Mouse (Mus musculus): ENCODE measurements around the gene Gpbar1.

Gene Gpbar1

GRCm38 (mm10) chr1:74295456-74296171 lies 17.3 kb downstream of the Gpbar1 start:
- DNase-seq (ENCODE audit: low spot score in 2 of 2) = peak; percentile 90 to 93

DNA sequence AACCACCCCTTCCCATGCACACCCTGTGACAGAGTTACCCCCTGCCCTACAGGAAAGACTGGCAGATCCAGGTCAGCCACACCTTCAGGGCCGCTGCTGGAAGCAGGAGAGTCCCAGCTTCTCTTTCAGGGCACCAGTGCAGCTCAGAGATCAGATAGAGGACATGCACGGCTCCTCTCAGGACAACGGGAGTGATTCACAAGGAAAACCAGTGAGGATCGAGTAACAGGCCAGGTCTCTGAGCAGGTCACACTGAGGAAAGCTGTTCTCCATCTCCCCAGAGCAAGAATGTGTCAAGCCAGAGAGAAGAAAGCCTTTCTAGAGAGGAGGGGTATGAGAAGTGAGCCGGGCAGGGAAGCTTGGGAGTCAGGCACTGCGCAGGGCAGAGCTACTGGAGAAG lies 18.1 kb downstream of the Gpbar1 start:
- DNase-seq (ENCODE audit: low spot score in 2 of 2) = no peak

- no peak for DNase-seq (ENCODE audit: low spot score in 2 of 2)
These were observed 18.9 kb downstream of the Gpbar1 start for GRCm38 (mm10) chr1:74297269-74297668.

GRCm38 (mm10) chr1:74298157-74298750 lies 19.9 kb downstream of the Gpbar1 start:
- DNase-seq (ENCODE audit: low spot score in 2 of 2) = no peak

DNA sequence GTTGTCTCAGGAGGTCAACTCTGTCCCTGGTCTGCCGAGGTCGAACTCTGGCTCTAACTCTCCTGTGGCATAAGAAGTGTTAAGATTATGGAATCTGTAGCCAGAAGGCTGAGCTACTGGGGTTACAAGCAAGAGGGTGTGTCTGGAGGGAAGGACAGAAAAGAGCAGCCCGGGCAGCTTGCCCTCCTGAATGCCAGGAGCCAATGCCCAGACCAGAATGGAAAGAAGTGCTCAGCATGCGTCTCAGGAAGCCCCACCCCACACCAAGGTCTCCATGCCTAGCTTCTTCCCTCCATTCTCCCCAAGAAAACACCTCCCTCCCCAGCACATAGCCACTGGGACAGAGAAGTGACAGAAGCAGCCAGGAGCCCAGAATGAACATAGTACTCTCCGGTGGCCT lies 20.6 kb downstream of the Gpbar1 start:
- peak in 1 of 2 experiments; percentile 53 for DNase-seq (ENCODE audit: low spot score in 2 of 2)

GRCm38 (mm10) chr1:74300347-74301110 lies 22.2 kb downstream of the Gpbar1 start:
- no peak for DNase-seq (ENCODE audit: low spot score in 2 of 2)

DNA sequence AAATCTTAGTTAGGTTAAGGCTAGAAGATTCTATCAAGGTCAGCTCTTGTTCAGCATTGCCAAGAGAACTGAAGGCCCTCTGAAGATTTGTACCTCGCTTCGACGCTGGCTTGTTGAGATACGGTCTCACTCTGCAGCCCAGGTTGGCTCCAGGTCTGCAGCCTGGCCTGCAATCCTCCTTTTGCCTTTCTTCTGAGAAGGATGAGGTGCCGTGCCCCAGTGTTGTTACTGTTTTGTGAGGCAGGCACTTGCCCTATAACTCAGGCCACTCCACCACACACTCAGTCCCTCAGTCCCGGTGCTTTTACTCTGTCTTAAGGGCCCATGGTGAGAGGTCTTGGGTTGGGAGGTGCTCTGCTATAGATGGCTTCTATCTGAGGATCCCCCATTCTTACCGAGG lies 23.9 kb downstream of the Gpbar1 start:
- DNase-seq (ENCODE audit: low spot score in 2 of 2) = no peak

DNA sequence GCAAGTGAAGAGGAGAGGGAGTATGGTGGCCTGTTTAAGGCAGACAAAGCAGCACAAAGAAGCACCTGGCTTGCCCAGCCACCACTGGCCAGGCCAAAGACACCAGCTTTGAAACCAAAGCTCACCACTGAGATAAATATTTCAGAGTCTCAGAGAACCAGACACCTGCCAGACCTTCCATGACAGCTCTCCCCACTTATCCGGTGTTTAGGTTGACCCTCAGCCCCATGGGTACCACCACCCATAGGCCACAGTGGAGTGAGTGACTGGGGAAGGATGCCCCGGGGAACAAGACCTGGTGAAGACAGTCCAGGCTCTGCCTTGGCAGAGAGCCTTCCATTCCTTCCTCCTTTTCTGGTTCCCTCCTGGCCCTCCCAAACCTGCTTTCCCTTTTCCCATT lies 24.5 kb downstream of the Gpbar1 start:
- no peak for DNase-seq (ENCODE audit: low spot score in 2 of 2)

DNA sequence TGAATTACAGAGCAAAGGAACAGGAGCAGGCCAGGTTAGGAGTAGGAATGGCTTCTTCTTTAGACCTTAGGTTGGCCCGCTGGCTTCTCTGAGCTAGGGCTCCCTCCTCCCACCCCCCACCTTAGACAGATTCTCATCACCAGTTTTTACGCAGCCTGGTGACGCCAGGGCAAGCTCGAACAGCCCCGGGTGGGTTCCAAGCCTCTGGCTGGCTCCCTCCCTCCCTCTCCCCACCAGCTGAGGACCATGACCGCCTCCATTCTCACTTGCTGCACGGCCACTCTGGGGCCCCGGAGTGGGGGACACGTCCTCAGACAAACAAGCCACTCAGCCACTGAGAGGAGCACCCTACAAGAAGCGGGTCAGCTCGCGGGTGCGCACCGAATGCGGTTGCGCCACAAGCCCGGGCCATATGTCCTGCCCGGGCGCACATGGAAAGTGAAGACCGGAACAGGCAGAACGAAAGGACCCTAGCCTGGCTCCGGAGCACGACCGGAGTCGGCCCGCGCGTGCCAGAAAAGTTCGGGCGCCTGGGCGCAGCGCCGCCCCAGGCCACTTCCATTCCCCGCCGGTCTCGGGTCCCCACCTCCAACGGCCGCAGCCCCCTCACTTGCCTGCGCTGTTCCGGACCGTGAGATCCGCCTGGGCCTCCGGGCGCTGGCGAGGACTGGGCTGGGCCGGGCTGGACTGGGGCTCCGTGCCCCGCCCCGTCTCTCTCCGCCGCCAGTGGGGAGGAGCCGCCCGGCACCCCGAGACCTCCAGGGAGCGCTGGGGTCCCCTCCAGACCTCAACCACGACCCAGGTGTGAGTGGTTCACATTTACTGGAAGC lies 25.4 kb downstream of the Gpbar1 start:
- peak; percentile 61 to 66 for DNase-seq (ENCODE audit: low spot score in 2 of 2)

- DNase-seq (ENCODE audit: low spot score in 2 of 2) = no peak
These were observed 26.0 kb downstream of the Gpbar1 start for GRCm38 (mm10) chr1:74304339-74304790.

- no peak for DNase-seq (ENCODE audit: low spot score in 2 of 2)
These were observed 26.6 kb downstream of the Gpbar1 start for GRCm38 (mm10) chr1:74304946-74305345.

- no peak for DNase-seq (ENCODE audit: low spot score in 2 of 2)
These were observed 27.2 kb downstream of the Gpbar1 start, which contains the start of gene Tmbim1 for GRCm38 (mm10) chr1:74305522-74305921. TSS of gene Tmbim1 (minus strand) at chr1:74305622.

DNA sequence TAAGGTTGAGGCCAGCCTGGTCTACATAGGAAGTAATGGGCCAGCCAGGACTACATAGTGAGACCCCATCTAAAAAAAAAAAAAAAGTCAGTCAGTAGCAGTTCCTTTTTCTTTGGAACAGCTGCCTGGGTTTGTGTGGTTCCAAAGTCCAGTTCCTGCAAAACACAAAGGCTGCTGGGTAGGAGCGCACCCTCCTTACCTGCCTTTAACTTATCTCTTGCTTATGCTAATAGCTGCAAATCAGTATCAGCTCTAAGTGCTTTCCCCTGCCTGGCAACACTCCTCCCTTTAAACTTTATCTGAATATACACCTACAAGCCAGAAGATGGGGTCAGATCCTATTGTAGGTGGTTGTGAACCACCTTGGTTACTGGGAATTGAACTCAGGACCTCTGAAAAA lies 28.8 kb downstream of the Gpbar1 start:
- no peak for DNase-seq (ENCODE audit: low spot score in 2 of 2)

- DNase-seq (ENCODE audit: low spot score in 2 of 2) = no peak
These were observed 29.9 kb downstream of the Gpbar1 start for GRCm38 (mm10) chr1:74308001-74308964.

- no peak for DNase-seq (ENCODE audit: low spot score in 2 of 2)
These were observed 31.4 kb downstream of the Gpbar1 start for GRCm38 (mm10) chr1:74309767-74310166.

DNA sequence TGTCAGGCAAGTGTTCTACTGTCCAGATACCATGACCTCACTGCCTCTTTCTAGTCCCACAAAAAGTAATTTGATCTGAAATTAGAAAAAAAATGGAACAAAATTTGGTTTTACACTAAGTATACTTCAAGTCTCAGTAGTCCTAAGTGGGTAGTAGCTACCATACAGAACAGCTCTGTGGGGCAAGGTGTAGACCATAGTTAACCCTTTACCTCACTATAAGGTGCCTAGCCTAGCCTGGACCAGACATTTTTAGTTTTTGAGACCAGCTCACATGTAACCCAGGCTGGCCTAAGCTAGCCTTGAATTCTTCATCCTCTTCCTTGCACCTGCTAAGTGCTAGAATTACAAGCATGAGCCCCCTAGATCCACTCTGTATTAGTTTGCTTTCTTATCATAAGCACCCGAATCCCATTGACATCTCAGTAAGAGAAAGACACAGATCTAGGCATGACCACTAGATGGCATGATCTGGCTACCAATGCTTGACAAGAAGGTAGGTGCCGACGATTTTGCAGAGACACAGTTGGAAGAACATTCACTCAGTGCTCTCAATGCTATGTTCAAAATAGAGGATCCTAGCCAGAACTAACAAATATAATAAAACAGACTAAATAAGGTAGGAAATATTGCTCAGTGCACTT lies 34.8 kb downstream of the Gpbar1 start:
- DNase-seq (ENCODE audit: low spot score in 2 of 2) = peak; percentile 85

DNA sequence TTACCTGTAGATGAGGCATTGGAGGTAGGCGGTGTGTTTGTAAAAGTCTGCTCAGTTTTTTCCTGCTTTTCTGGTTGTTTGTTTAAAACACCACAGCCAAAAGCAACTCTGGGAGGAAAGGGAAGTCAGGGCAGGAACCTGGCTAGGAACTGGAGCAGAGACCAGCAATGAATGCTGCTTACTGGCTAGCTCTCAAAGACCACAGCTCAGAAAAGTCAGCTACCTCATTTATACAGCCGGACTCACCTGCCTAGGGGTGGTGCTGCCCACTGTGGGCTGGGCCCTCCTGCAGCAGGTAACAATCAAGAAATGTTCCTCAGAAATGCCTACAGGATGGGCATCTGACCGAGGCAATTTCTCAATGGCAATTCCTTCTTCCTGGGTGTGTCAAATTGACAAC lies 36.4 kb downstream of the Gpbar1 start:
- DNase-seq (ENCODE audit: low spot score in 2 of 2) = no peak

DNA sequence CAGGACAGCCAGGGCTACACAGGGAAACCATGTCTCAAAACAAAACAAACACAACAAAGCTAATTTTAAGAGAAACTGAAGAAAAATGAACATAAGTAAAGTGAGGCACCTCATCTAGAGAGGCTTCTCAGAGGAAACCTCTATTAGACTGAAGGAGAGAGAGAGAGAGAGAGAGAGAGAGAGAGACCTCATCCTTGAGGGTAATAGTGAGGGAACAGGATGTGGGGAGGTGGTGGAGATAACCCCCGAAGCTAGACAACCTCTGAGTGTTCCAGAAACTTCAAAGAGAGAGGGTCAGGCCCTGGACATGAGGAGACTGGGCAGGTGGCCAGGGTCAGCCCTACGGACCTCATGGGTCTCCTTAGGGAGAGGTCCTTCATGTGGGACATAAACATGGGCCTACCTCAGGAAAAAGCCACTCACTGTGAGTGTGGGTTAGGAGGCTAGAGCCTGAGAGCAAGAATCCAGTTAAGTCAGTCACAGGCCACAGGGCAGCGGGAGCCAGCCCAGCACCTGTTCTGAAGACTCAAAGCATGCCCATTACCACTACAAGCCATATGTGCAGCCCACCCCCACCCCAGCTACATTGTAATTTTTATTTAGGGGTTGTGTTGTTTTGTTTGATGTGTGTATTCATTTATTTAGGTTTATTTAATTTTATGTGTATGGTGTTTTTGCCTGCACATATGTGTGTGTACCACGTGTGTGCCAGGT lies 37.9 kb downstream of the Gpbar1 start:
- no peak for DNase-seq (ENCODE audit: low spot score in 2 of 2)

- no peak for DNase-seq (ENCODE audit: low spot score in 2 of 2)
These were observed 40.4 kb downstream of the Gpbar1 start for GRCm38 (mm10) chr1:74318711-74319110.
